Mouse (Mus musculus) MEL (cell line): Measurements from ENCODE around the gene Wdr45b. TPM values are rescaled to one million over a fixed set of nuclear protein-coding genes. Genes with fewer than 3 reads are reported as not detected.

Experiments used
- DNase-seq: peaks from one replicate; pipeline ENCODE4 v3.0.0; 2011; ENCODE audit warnings: low read depth, low spot score
- H3K27ac ChIP-seq: 2 replicates; pipeline ENCODE4 v1.5.1; 2012; ENCODE audit warnings: low read depth, mild to moderate bottlenecking, control low read depth, low read length, moderate library complexity; ENCODE audit not compliant: control insufficient read depth
- H3K27me3 ChIP-seq, 2 experiments: fragments of 150-350 bp in 1 of 2; sonication (generic) in 1 of 2; 2 replicates each; pipeline ENCODE4 v1.6.1; 2012; ENCODE audit warnings: low read length in 2 of 2, mild to moderate bottlenecking in 2 of 2, improper control_type of control experiment in 1 of 2, moderate library complexity in 1 of 2; ENCODE audit not compliant: insufficient read depth in 2 of 2, control insufficient read depth in 1 of 2
- H3K36me3 ChIP-seq, 2 experiments: 2 replicates each; pipeline ENCODE4 v1.6.1; 2012 to 2014; ENCODE audit warnings: low read length in 2 of 2, improper control_type of control experiment in 1 of 2, inconsistent platforms in 1 of 2, mild to moderate bottlenecking in 1 of 2; ENCODE audit not compliant: insufficient read depth in 2 of 2, control insufficient read depth in 1 of 2
- H3K4me1 ChIP-seq, 2 experiments: fragments of 150-350 bp in 1 of 2; sonication (generic) in 1 of 2; 2 replicates each; pipeline ENCODE4 v1.6.1; 2012; ENCODE audit warnings: low read length in 2 of 2, improper control_type of control experiment in 1 of 2, mild to moderate bottlenecking in 1 of 2; ENCODE audit not compliant: insufficient read depth in 2 of 2, control insufficient read depth in 1 of 2
- H3K4me3 ChIP-seq, 2 experiments: fragments of 150-350 bp in 1 of 2; sonication (generic) in 1 of 2; 2 replicates each; pipeline ENCODE4 v1.5.1; 2012; ENCODE audit warnings: low read depth in 2 of 2, low read length in 2 of 2, mild to moderate bottlenecking in 2 of 2, moderate library complexity in 2 of 2, control low read depth in 1 of 2, improper control_type of control experiment in 1 of 2; ENCODE audit not compliant: control insufficient read depth in 1 of 2, insufficient read depth in 1 of 2
- H3K79me2 ChIP-seq: 2 replicates; pipeline ENCODE4 v1.6.1; 2012; ENCODE audit warnings: mild to moderate bottlenecking, low read length, moderate library complexity; ENCODE audit not compliant: control insufficient read depth, poor library complexity, insufficient read depth
- H3K9ac ChIP-seq: 2 replicates; pipeline ENCODE4 v1.6.1; 2012; ENCODE audit warnings: low read depth, mild to moderate bottlenecking, control low read depth, low read length, moderate library complexity; ENCODE audit not compliant: control insufficient read depth, poor library complexity, severe bottlenecking
- H3K9me3 ChIP-seq: fragments of 150-350 bp; sonication (generic); replicated peaks from 2 replicates; pipeline ENCODE4 v1.6.1; 2012; ENCODE audit warnings: mild to moderate bottlenecking, low read length, improper control_type of control experiment, moderate library complexity; ENCODE audit not compliant: insufficient read depth
- CHD2 ChIP-seq: IDR thresholded peaks from 2 replicates; pipeline ENCODE4 v1.6.1; 2011; ENCODE audit warnings: low read length, improper control_type of control experiment
- EP300 ChIP-seq, 2 experiments: IDR thresholded peaks; 2 replicates each; pipeline ENCODE4 v1.6.1; 2011; ENCODE audit warnings: improper control_type of control experiment in 2 of 2, low read length in 2 of 2, low read depth in 1 of 2, mild to moderate bottlenecking in 1 of 2
- GATA1 ChIP-seq: IDR thresholded peaks from 2 replicates; pipeline ENCODE4 v1.6.1; 2011; ENCODE audit warnings: low read depth, low read length, improper control_type of control experiment
- JUND ChIP-seq: IDR thresholded peaks from 2 replicates; pipeline ENCODE4 v1.6.1; 2011; ENCODE audit warnings: low read depth, mild to moderate bottlenecking, improper control_type of control experiment, low read length
- KAT2A ChIP-seq: conservative IDR thresholded peaks from 2 replicates; pipeline ENCODE4 v1.6.1; 2012; ENCODE audit warnings: low read depth, low read length, improper control_type of control experiment, inconsistent platforms
- MAX ChIP-seq: IDR thresholded peaks from 2 replicates; pipeline ENCODE4 v1.6.1; 2011; ENCODE audit warnings: low read length, improper control_type of control experiment
- MXI1 ChIP-seq: IDR thresholded peaks from 2 replicates; pipeline ENCODE4 v1.6.1; 2011; ENCODE audit warnings: mild to moderate bottlenecking, low read depth, low read length, improper control_type of control experiment
- MYB ChIP-seq: IDR thresholded peaks from 2 replicates; pipeline ENCODE4 v1.6.1; 2011; ENCODE audit warnings: mild to moderate bottlenecking, low read depth, low read length, improper control_type of control experiment
- MYC ChIP-seq: IDR thresholded peaks from 2 replicates; pipeline ENCODE4 v1.6.1; 2011; ENCODE audit warnings: low read depth, mild to moderate bottlenecking, low read length, improper control_type of control experiment, moderate library complexity
- POLR2A ChIP-seq, 2 experiments: IDR thresholded peaks; 2 replicates each; pipeline ENCODE4 v1.6.1; 2011 to 2012; ENCODE audit warnings: low read length in 2 of 2, mild to moderate bottlenecking in 2 of 2, control low read depth in 1 of 2, improper control_type of control experiment in 1 of 2, low read depth in 1 of 2, moderate library complexity in 1 of 2; ENCODE audit not compliant: control insufficient read depth in 1 of 2, insufficient read depth in 1 of 2, poor library complexity in 1 of 2
- POLR2AphosphoS5 ChIP-seq: IDR thresholded peaks from 2 replicates; pipeline ENCODE4 v1.6.1; 2012; ENCODE audit warnings: low read depth, borderline replicate concordance, mild to moderate bottlenecking, inconsistent platforms, low read length, moderate library complexity, mixed read lengths
- SIN3A ChIP-seq: IDR thresholded peaks from 2 replicates; pipeline ENCODE4 v1.6.1; 2012; ENCODE audit warnings: low read length, improper control_type of control experiment, inconsistent platforms
- UBTF ChIP-seq: IDR thresholded peaks from 2 replicates; pipeline ENCODE4 v1.6.1; 2012; ENCODE audit warnings: low read depth, mild to moderate bottlenecking, inconsistent platforms, low read length, improper control_type of control experiment, moderate library complexity, borderline replicate concordance; ENCODE audit not compliant: insufficient read depth
- USF1 ChIP-seq: IDR thresholded peaks from 2 replicates; pipeline ENCODE4 v1.6.1; 2014; ENCODE audit warnings: low read depth, mild to moderate bottlenecking, inconsistent platforms, low read length, improper control_type of control experiment, moderate library complexity
- ZMIZ1 ChIP-seq: IDR thresholded peaks from 2 replicates; pipeline ENCODE4 v1.6.1; 2012; ENCODE audit warnings: low read depth, mild to moderate bottlenecking, inconsistent platforms, low read length, improper control_type of control experiment, moderate library complexity
- polyA plus RNA-seq, 2 experiments: library from polyadenylated mRNA; stranded (reverse) in 1 of 2; unstranded in 1 of 2; fragments of >175 nt in 1 of 2; fragments of >200 nt in 1 of 2; gene quantifications; 2 replicates each; pipeline versions ENCODE4 v1.2.1 to v1.2.4; 2012; ENCODE audit warnings: low replicate concordance in 2 of 2, low read depth in 1 of 2; ENCODE audit not compliant: insufficient read length in 2 of 2, insufficient read depth in 1 of 2, missing spikeins in 1 of 2
- total RNA-seq: library from RNA; depleted of rRNA; stranded (reverse); fragments of 300-350 nt; gene quantifications from 2 replicates; pipeline ENCODE4 v1.2.3, GENCODE M21; 2012

The Wdr45b gene
- total and polyA plus RNA-seq, 3 experiments, result 39.3 to 41.9 TPM; not detected in 1

DNA sequence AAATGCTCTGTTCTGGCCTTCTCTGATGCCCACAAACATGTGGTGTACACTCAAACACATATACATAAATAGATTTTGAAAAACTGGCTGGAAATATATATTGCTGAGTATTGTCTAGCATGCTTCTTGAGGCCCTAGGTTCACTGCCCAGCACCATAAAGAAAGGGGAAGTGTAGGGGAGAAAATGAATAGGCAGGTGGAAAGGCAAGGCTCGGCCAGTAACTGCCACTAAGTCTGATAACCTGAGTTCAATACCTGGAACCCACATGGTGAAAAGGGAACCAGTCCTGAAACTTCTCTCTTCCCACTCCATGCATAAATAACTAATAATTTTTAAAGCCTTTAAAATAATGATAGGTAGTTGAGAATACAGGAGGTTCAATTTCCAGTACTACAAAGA is 14.6 kb downstream of the Wdr45b start:
- peak; percentile 70 for DNase-seq
- H3K4me1 ChIP-seq, result peaks cover 29% of the 10 kb centered on the region in 2 experiments
- peaks cover 41 to 46% of the 10 kb centered on the region in 2 experiments for H3K36me3 ChIP-seq
- no peaks in the 10 kb centered on the region for H3K27me3 ChIP-seq
- peak overlapping the region; percentile 40 for H3K27ac ChIP-seq
- H3K79me2 ChIP-seq, result peaks cover 7% of the 10 kb centered on the region
- no peaks in the 10 kb centered on the region for H3K9me3 ChIP-seq
- H3K9ac ChIP-seq, result no peak overlapping the region
- H3K4me3 ChIP-seq, result no peak overlapping the region
- TF ChIP-seq MXI1, result peak; percentile 59
- no peak for TF ChIP-seq MAX
- TF ChIP-seq MYB, result peak; percentile 58; the same call in 1 of the 2 replicates
- TF ChIP-seq ZMIZ1, result no peak
- peak; percentile 44; the same call in 1 of the 2 replicates for TF ChIP-seq SIN3A
- no peak for TF ChIP-seq POLR2AphosphoS5
- TF ChIP-seq POLR2A (IDR thresholded peaks at IDR 0.05; ENCODE audit: control insufficient read depth in 1 of 2, insufficient read depth in 1 of 2, low read depth in 1 of 2, low read length in 2 of 2, poor library complexity in 1 of 2), result no peak
- no peak for TF ChIP-seq JUND
- no peak for TF ChIP-seq KAT2A
- TF ChIP-seq EP300 (IDR thresholded peaks at IDR 0.05; ENCODE audit: low read depth in 1 of 2, low read length in 2 of 2), result peak; percentile 72 to 73
- 0 out of 2 replicates have a peak, but pooled peaks have one; percentile 33 for TF ChIP-seq GATA1
- TF ChIP-seq USF1, result no peak
- no peak for TF ChIP-seq UBTF
- peak; percentile 80; the same call in 1 of the 2 replicates for TF ChIP-seq MYC

DNA sequence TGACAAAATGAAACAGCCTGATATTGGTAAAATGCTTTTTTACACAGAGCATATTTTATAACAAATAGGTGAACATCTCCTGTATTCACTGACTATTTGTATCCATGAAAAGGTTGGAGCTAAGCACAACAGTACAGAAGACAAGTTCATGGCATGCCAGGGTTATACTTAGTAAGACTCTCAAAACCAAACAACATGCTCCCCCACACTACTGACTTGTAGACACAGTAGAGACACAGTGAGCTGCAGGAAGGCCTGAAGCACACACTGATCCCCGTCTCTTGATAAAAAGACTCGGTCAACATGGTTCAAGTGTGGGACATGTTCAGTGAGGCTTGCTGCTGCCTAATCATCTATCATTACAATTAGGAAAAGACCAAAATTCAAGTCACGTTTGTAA is 22.6 kb downstream of the Wdr45b start:
- no peak overlapping the region for H3K27ac ChIP-seq
- no peak overlapping the region for H3K4me3 ChIP-seq
- H3K4me1 ChIP-seq, result no peaks in the 10 kb centered on the region
- H3K9ac ChIP-seq, result no peak overlapping the region
- peaks cover 0 to 59% of the 10 kb centered on the region in 2 experiments; a peak in 2 of 4 replicates for H3K36me3 ChIP-seq
- TF ChIP-seq GATA1 (no peak), POLR2AphosphoS5 (no peak), CHD2 (no peak)
- H3K9me3 ChIP-seq, result no peaks in the 10 kb centered on the region
- H3K27me3 ChIP-seq, result no peaks in the 10 kb centered on the region
- no peak for DNase-seq
- H3K79me2 ChIP-seq, result no peaks in the 10 kb centered on the region; the same call in 1 of the 2 replicates
